In the genomic region with DNA sequence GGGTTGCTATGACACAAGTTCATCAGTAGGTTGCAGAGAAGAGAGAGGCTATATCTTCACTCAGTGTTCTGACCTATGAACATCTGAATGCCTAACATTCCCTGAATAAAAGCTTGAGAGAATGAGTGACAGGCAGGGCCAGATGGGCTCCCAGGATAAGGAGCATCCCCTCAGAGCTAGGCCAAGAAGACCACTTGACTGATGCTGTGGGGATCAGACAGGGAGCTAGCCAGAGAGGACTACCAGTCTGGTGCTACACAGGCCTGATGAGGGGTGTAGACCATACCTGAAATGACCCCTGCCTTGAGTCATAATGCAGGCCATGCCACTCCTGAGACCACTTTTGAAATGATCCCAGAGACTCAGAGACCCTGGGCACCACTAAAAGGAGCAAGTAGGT, we compare ENCODE assay signal across 25 mouse cellular contexts.
"Had no signal": no experiment of that assay in that cellular context is flagged by ENCODE, and none has a peak within 500 bp of the region (broad histone marks: within the 10 kb centered on the region; RNA-seq: fewer than 3 reads in every experiment).

No protein-coding gene starts in this region.

- H3K4me1 ChIP-seq: heart, embryonic 13.5 days; heart, embryonic 15.5 days; hindbrain, embryonic 13.5 days; hindbrain, embryonic 15.5 days; kidney, embryonic 15.5 days; limb, embryonic 13.5 days; limb, embryonic 15.5 days; liver, embryonic 12.5 days had no signal

- H3K27ac ChIP-seq: heart, adult 2 months; heart, embryonic 13.5 days; heart, embryonic 15.5 days; hindbrain, embryonic 13.5 days; hindbrain, embryonic 15.5 days; hindbrain, postnatal 0 days; kidney, embryonic 15.5 days; kidney, postnatal 0 days; limb, embryonic 13.5 days; limb, embryonic 15.5 days; liver, embryonic 12.5 days had no signal

- DNase-seq: gastrocnemius, postnatal 14 days; gastrocnemius, postnatal 36 days; heart, adult 2 months; heart, postnatal 14 days; heart, postnatal 36 days; kidney, adult 11 months; kidney, adult 2 months; kidney, adult 9 months; kidney, postnatal 14 days; kidney, postnatal 36 days; layer of hippocampus, adult 9-11 months; layer of hippocampus, postnatal 36 days; left cerebral cortex, postnatal 4 days had no signal

- H3K27me3 ChIP-seq: heart, embryonic 13.5 days; heart, embryonic 15.5 days; hindbrain, embryonic 13.5 days; hindbrain, embryonic 15.5 days; kidney, embryonic 15.5 days; limb, embryonic 13.5 days; limb, embryonic 15.5 days; liver, embryonic 12.5 days had no signal

- H3K36me3 ChIP-seq: heart, embryonic 13.5 days; heart, embryonic 15.5 days; hindbrain, embryonic 13.5 days; hindbrain, embryonic 15.5 days; kidney, embryonic 15.5 days; limb, embryonic 13.5 days; limb, embryonic 15.5 days; liver, embryonic 12.5 days had no signal

- ATAC-seq: hindbrain, postnatal 0 days; intestine, embryonic 16.5 days; liver, embryonic 12.5 days had no signal

- H3K4me3 ChIP-seq: heart, adult 2 months; heart, embryonic 13.5 days; heart, embryonic 15.5 days; hindbrain, embryonic 13.5 days; hindbrain, embryonic 15.5 days; kidney, embryonic 15.5 days; limb, embryonic 13.5 days; limb, embryonic 15.5 days; liver, embryonic 12.5 days had no signal

- H3K9ac ChIP-seq: heart, embryonic 13.5 days; heart, embryonic 15.5 days; hindbrain, embryonic 13.5 days; hindbrain, embryonic 15.5 days; kidney, embryonic 15.5 days; limb, embryonic 13.5 days; limb, embryonic 15.5 days; liver, embryonic 12.5 days had no signal

- H3K4me2 ChIP-seq: heart, embryonic 11.5 days; heart, embryonic 13.5 days; heart, embryonic 15.5 days; hindbrain, embryonic 13.5 days; hindbrain, embryonic 15.5 days; kidney, embryonic 15.5 days; limb, embryonic 13.5 days; limb, embryonic 15.5 days; liver, embryonic 12.5 days had no signal

- H3K9me3 ChIP-seq: heart, embryonic 13.5 days; heart, embryonic 15.5 days; hindbrain, embryonic 13.5 days; hindbrain, embryonic 15.5 days; kidney, embryonic 15.5 days; limb, embryonic 13.5 days; limb, embryonic 15.5 days; liver, embryonic 12.5 days had no signal
